Mouse (Mus musculus) lung, postnatal 0 days (tissue): Measurements from ENCODE around the gene Tbc1d5.

ENCODE experiments used
- CTCF ChIP-seq: IDR thresholded peaks from 2 replicates; pipeline ENCODE4 v1.5.1; 2016; ENCODE audit warnings: antibody characterized with exemption, mild to moderate bottlenecking
- EP300 ChIP-seq: IDR thresholded peaks from 2 replicates; pipeline ENCODE4 v1.6.1; 2016; ENCODE audit warnings: antibody characterized with exemption, mild to moderate bottlenecking, control low read depth

GRCm38 (mm10) chr17:51003179-51003578, 176.0 kb downstream of the Tbc1d5 start:
- TF ChIP-seq CTCF (no peak), EP300 (no peak)
